Mouse (Mus musculus) thymus, postnatal 0 days (tissue): Measurements from ENCODE around the gene Dab2. TPM values are rescaled to one million over a fixed set of nuclear protein-coding genes. Genes with fewer than 3 reads are reported as not detected.

Experiments used
- DNase-seq: peaks from one replicate; pipeline ENCODE4 v3.0.0-alpha.2; 2015; ENCODE audit warnings: low spot score
- polyA plus RNA-seq: library from polyadenylated mRNA; unstranded; fragments of >200 nt; fragmentation: Nextera tagmentation; extraction: Ambion mirVana; gene quantifications from 2 replicates; pipeline ENCODE4 v1.2.1, GENCODE M21; 2015

Dab2 gene
- polyA plus RNA-seq, 1 experiment from 2014 or later, result 5.0 TPM

- no peak for DNase-seq
Observed at GRCm38 (mm10) chr15:6325443-6325842, 25.9 kb downstream of the Dab2 start.

GRCm38 (mm10) chr15:6326011-6326410 is 26.4 kb downstream of the Dab2 start:
- DNase-seq, result no peak

GRCm38 (mm10) chr15:6331380-6331779 is 31.8 kb downstream of the Dab2 start:
- DNase-seq, result no peak

GRCm38 (mm10) chr15:6334664-6335206 is 35.1 kb downstream of the Dab2 start:
- DNase-seq, result no peak

- DNase-seq, result no peak
Observed at GRCm38 (mm10) chr15:6339767-6340166, 40.2 kb downstream of the Dab2 start.

GRCm38 (mm10) chr15:6340347-6340746 is 40.8 kb downstream of the Dab2 start:
- DNase-seq, result no peak

- no peak for DNase-seq
Observed at GRCm38 (mm10) chr15:6341427-6341826, 41.8 kb downstream of the Dab2 start.

GRCm38 (mm10) chr15:6353901-6354300 is 54.3 kb downstream of the Dab2 start:
- no peak for DNase-seq

- no peak for DNase-seq
Observed at GRCm38 (mm10) chr15:6359859-6360258, 60.3 kb downstream of the Dab2 start.

GRCm38 (mm10) chr15:6369974-6370373 is 70.4 kb downstream of the Dab2 start:
- DNase-seq, result no peak

- DNase-seq, result no peak
Observed at GRCm38 (mm10) chr15:6371486-6371885, 71.9 kb downstream of the Dab2 start.

- no peak for DNase-seq
Observed at GRCm38 (mm10) chr15:6375016-6375415, 75.4 kb downstream of the Dab2 start.

- no peak for DNase-seq
Observed at GRCm38 (mm10) chr15:6376001-6376400, 76.4 kb downstream of the Dab2 start.

- DNase-seq, result no peak
Observed at GRCm38 (mm10) chr15:6376785-6377184, 77.2 kb downstream of the Dab2 start.

- no peak for DNase-seq
Observed at GRCm38 (mm10) chr15:6384027-6384426, 84.4 kb downstream of the Dab2 start.

GRCm38 (mm10) chr15:6385241-6385640 is 85.7 kb downstream of the Dab2 start:
- DNase-seq, result no peak

GRCm38 (mm10) chr15:6386159-6386951 is 86.8 kb downstream of the Dab2 start:
- DNase-seq, result peak; percentile 42

- no peak for DNase-seq
Observed at GRCm38 (mm10) chr15:6386961-6387728, 87.6 kb downstream of the Dab2 start.

- no peak for DNase-seq
Observed at GRCm38 (mm10) chr15:6387729-6388070, 88.1 kb downstream of the Dab2 start.

GRCm38 (mm10) chr15:6388146-6388545 is 88.6 kb downstream of the Dab2 start:
- DNase-seq, result no peak

GRCm38 (mm10) chr15:6388631-6389030 is 89.0 kb downstream of the Dab2 start:
- DNase-seq, result no peak

GRCm38 (mm10) chr15:6390106-6390505 is 90.5 kb downstream of the Dab2 start:
- no peak for DNase-seq
